Mouse (Mus musculus) erythroid progenitor cell, adult 5-6 weeks (primary cell): ENCODE measurements at regions not wholly inside any gene's neighbourhood (a gene's known extent, or its start where the extent isn't known, plus 50 kb on each side); places are given as distances from the start of the nearest gene placed in this dataset.

Experiments used
- ATAC-seq: replicated peaks from 2 replicates; pipeline ENCODE4 v1.8.0; 2016; ENCODE audit warnings: moderate number of reproducible peaks, mild to moderate bottlenecking, moderate TSS enrichment, inconsistent platforms; ENCODE audit not compliant: poor library complexity, low FRiP score, severe bottlenecking

- ATAC-seq, result no peak
Observed at GRCm38 (mm10) chr10:91241611-91242005, 60.5 kb upstream of the Tmpo start.

GRCm38 (mm10) chr10:91240856-91241610, 59.9 kb upstream of the Tmpo start:
- ATAC-seq, result no peak

- ATAC-seq, result no peak
Observed at GRCm38 (mm10) chr10:91240320-91240719, 59.2 kb upstream of the Tmpo start.

GRCm38 (mm10) chr10:91236844-91237243, 55.7 kb upstream of the Tmpo start:
- no peak for ATAC-seq

GRCm38 (mm10) chr10:91234709-91235108, 53.6 kb upstream of the Tmpo start:
- no peak for ATAC-seq
